Mouse (Mus musculus): Measurements from ENCODE around the gene Fancg. TPM values are rescaled to one million over a fixed set of nuclear protein-coding genes. Genes with fewer than 3 reads are reported as not detected.
A peak's percentile ranks its signal among the peaks of the same experiment; 100 is the strongest.

The Fancg gene
- total and polyA plus RNA-seq, 2 experiments from 2014 or later, result 4.5 to 4.6 TPM

GRCm38 (mm10) chr4:43037860-43038566 is 27.7 kb upstream of the Fancg start:
- ATAC-seq (ENCODE audit: insufficient read depth, low read depth) (no peak), DNase-seq (ENCODE audit: low spot score) (no peak)
- no peaks in the 10 kb centered on the region for H3K9me3 ChIP-seq (replicated peaks; ENCODE audit: control insufficient read depth, low read length)
- no peak overlapping the region for H3K27ac ChIP-seq (ENCODE audit: low read depth)
- WGBS, result 26% methylated on average over 4 of the region's 4 CpGs
- TF ChIP-seq EP300 (IDR thresholded peaks at IDR 0.05; ENCODE audit: low read depth) (no peak), CTCF (IDR thresholded peaks at IDR 0.05; ENCODE audit: low read depth) (no peak)
- H3K4me2 ChIP-seq (ENCODE audit: low read depth, low read length), result peak overlapping the region; percentile 99; the same call in 1 of the 2 replicates
- H3K36me3 ChIP-seq (replicated peaks; ENCODE audit: control insufficient read depth, insufficient read depth, low read length), result peaks cover 34% of the 10 kb centered on the region
- peaks cover 22% of the 10 kb centered on the region for H3K4me1 ChIP-seq (ENCODE audit: control insufficient read depth, insufficient read depth)
- H3K9ac ChIP-seq (replicated peaks; ENCODE audit: low read depth, low read length), result no peak overlapping the region
- no peak overlapping the region for H3K4me3 ChIP-seq (ENCODE audit: low read depth, low read length)
- no peaks in the 10 kb centered on the region for H3K27me3 ChIP-seq (ENCODE audit: control insufficient read depth, insufficient read depth, low read length)

DNA sequence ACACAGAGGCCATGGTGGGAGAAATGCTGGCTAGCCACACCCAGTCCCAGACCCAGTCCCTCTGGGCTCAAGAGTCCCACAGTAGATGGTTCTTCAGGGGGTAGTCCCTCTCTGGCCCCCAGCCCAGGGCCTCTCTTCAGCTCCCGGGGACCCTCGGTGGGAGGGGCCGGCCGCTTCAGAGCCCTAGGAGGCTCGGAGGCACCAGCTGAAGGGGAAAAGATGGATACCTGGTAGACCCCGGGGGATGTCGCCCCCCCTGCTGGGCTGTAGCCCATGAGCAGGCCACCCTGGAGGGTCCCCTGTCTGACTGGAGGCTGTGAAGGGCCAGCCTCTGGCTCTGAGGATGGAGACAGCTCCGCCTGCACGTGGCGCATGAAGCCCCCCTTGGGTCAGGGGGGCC is 26.1 kb upstream of the Fancg start:
- Histone ChIP-seq H3K4me2 (ENCODE audit: low read depth, low read length) (no peak overlapping the region), H3K9me3 (replicated peaks; ENCODE audit: control insufficient read depth, low read length) (no peaks in the 10 kb centered on the region), H3K36me3 (replicated peaks; ENCODE audit: control insufficient read depth, insufficient read depth, low read length) (peaks cover 34% of the 10 kb centered on the region), H3K4me1 (ENCODE audit: control insufficient read depth, insufficient read depth) (peaks cover 26% of the 10 kb centered on the region), H3K27ac (ENCODE audit: low read depth) (no peak overlapping the region), H3K9ac (replicated peaks; ENCODE audit: low read depth, low read length) (no peak overlapping the region), H3K27me3 (ENCODE audit: control insufficient read depth, insufficient read depth, low read length) (no peaks in the 10 kb centered on the region), H3K4me3 (ENCODE audit: low read depth, low read length) (no peak overlapping the region)
- TF ChIP-seq CTCF (IDR thresholded peaks at IDR 0.05; ENCODE audit: low read depth) (no peak), EP300 (IDR thresholded peaks at IDR 0.05; ENCODE audit: low read depth) (no peak)
- ATAC-seq (ENCODE audit: insufficient read depth, low read depth) (no peak), DNase-seq (ENCODE audit: low spot score) (no peak)
- WGBS, result 88% methylated on average over 10 of the region's 10 CpGs

- H3K4me3 ChIP-seq (ENCODE audit: low read depth, low read length), result no peak overlapping the region
- H3K9me3 ChIP-seq (replicated peaks; ENCODE audit: control insufficient read depth, low read length), result no peaks in the 10 kb centered on the region
- ATAC-seq (ENCODE audit: insufficient read depth, low read depth) (no peak), DNase-seq (ENCODE audit: low spot score) (no peak)
- peaks cover 34% of the 10 kb centered on the region for H3K36me3 ChIP-seq (replicated peaks; ENCODE audit: control insufficient read depth, insufficient read depth, low read length)
- H3K27ac ChIP-seq (ENCODE audit: low read depth), result no peak overlapping the region
- no peak for TF ChIP-seq CTCF (IDR thresholded peaks at IDR 0.05; ENCODE audit: low read depth)
- TF ChIP-seq EP300 (IDR thresholded peaks at IDR 0.05; ENCODE audit: low read depth), result no peak
- H3K27me3 ChIP-seq (ENCODE audit: control insufficient read depth, insufficient read depth, low read length), result no peaks in the 10 kb centered on the region
- H3K4me1 ChIP-seq (ENCODE audit: control insufficient read depth, insufficient read depth), result peaks cover 26% of the 10 kb centered on the region
- H3K4me2 ChIP-seq (ENCODE audit: low read depth, low read length), result no peak overlapping the region
- WGBS, result 84% methylated on average over 6 of the region's 6 CpGs
- H3K9ac ChIP-seq (replicated peaks; ENCODE audit: low read depth, low read length), result no peak overlapping the region
Measured at GRCm38 (mm10) chr4:43035851-43036250, 25.5 kb upstream of the Fancg start.

DNA sequence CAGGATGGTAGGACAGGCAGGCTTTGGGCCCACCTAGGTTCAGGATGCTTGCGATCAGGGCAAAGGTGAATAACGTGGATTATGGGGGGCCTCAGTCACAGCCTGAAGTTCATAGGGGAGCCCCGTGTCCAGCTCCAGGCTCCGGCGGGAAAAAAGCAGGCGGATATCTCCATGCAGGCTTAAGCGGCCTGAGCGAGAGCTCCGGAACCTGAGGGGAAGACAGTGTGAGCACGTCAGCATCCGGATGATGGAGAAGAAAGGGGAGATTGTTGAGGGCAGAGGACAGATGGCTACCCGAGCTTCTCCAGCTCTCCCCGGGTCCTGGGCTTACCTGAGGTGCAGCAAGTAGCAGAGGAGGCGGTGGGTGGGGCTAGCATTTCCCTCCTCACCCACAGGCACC is 23.2 kb upstream of the Fancg start:
- no peak overlapping the region for H3K4me3 ChIP-seq (ENCODE audit: low read depth, low read length)
- H3K4me1 ChIP-seq (ENCODE audit: control insufficient read depth, insufficient read depth), result peaks cover 15% of the 10 kb centered on the region
- no peak overlapping the region; the same call in 1 of the 2 replicates for H3K9ac ChIP-seq (replicated peaks; ENCODE audit: low read depth, low read length)
- DNase-seq (ENCODE audit: low spot score) (no peak), ATAC-seq (ENCODE audit: insufficient read depth, low read depth) (no peak)
- peaks cover 45% of the 10 kb centered on the region for H3K36me3 ChIP-seq (replicated peaks; ENCODE audit: control insufficient read depth, insufficient read depth, low read length)
- H3K4me2 ChIP-seq (ENCODE audit: low read depth, low read length), result no peak overlapping the region
- H3K27ac ChIP-seq (ENCODE audit: low read depth), result no peak overlapping the region
- no peak for TF ChIP-seq CTCF (IDR thresholded peaks at IDR 0.05; ENCODE audit: low read depth)
- no peak for TF ChIP-seq EP300 (IDR thresholded peaks at IDR 0.05; ENCODE audit: low read depth)
- no peaks in the 10 kb centered on the region for H3K27me3 ChIP-seq (ENCODE audit: control insufficient read depth, insufficient read depth, low read length)
- 82% methylated on average over 14 of the region's 14 CpGs for WGBS
- H3K9me3 ChIP-seq (replicated peaks; ENCODE audit: control insufficient read depth, low read length), result no peaks in the 10 kb centered on the region

DNA sequence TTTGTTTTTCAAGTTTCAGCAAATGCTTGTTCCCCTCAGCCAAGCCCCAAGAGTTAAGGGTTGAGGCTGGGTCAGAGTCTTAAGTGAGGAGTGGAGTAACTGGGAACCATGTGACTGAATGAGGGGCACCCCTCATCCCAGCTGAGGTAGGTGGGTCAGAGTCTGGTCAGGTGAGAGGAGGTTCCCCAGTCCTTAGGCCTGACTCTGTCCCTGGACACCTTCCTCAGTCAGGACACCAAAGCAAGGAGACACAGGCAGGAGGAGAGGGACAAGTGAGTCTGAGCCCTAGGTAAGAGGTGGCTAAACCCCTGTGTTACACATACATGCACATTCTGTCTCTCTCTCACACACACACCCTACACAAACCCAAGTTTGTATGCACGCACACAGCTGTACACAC is 22.2 kb upstream of the Fancg start:
- 100% methylated on average over 1 of the region's 1 CpGs for WGBS
- Histone ChIP-seq H3K9me3 (replicated peaks; ENCODE audit: control insufficient read depth, low read length) (no peaks in the 10 kb centered on the region), H3K4me3 (ENCODE audit: low read depth, low read length) (no peak overlapping the region), H3K4me2 (ENCODE audit: low read depth, low read length) (no peak overlapping the region), H3K9ac (replicated peaks; ENCODE audit: low read depth, low read length) (no peak overlapping the region), H3K36me3 (replicated peaks; ENCODE audit: control insufficient read depth, insufficient read depth, low read length) (peaks cover 54% of the 10 kb centered on the region), H3K4me1 (ENCODE audit: control insufficient read depth, insufficient read depth) (peaks cover 6% of the 10 kb centered on the region; the same call in 1 of the 2 replicates), H3K27ac (ENCODE audit: low read depth) (no peak overlapping the region), H3K27me3 (ENCODE audit: control insufficient read depth, insufficient read depth, low read length) (no peaks in the 10 kb centered on the region)
- TF ChIP-seq CTCF (IDR thresholded peaks at IDR 0.05; ENCODE audit: low read depth), result no peak
- TF ChIP-seq EP300 (IDR thresholded peaks at IDR 0.05; ENCODE audit: low read depth), result no peak
- no peak for ATAC-seq (ENCODE audit: insufficient read depth, low read depth)
- no peak for DNase-seq (ENCODE audit: low spot score)

Data from heart, postnatal 0 days (tissue).